Comparison of ENCODE assay signal across 9 mouse cellular contexts in genomic region chr16:25349626-25350025, GRCm38 (mm10).
A peak's percentile ranks its signal among the peaks of the same experiment; 100 is the strongest.
DNase-seq lines count a peak whose midpoint lies in the region; ATAC-seq and TF ChIP-seq lines count a peak whose summit lies in the region.
"Had no signal": no experiment of that assay in that cellular context is flagged by ENCODE, and none has a peak within 500 bp of the region (broad histone marks: within the 10 kb centered on the region; RNA-seq: fewer than 3 reads in every experiment).

No protein-coding gene starts in this region.

- H3K9ac ChIP-seq in intestine, embryonic 16.5 days (ENCODE audit: low read depth, low read length): no peak overlapping the region
- no peak overlapping the region for H3K9ac ChIP-seq in midbrain, embryonic 14.5 days (replicated peaks; ENCODE audit: low read length)
- H3K9ac ChIP-seq in stomach, postnatal 0 days (ENCODE audit: low read length): no peak overlapping the region
- H3K9ac ChIP-seq: lung, embryonic 15.5 days had no signal

- H3K4me3 ChIP-seq in intestine, embryonic 16.5 days (ENCODE audit: low read length): no peak overlapping the region
- H3K4me3 ChIP-seq in midbrain, embryonic 14.5 days (replicated peaks; ENCODE audit: low read depth, low read length): no peak overlapping the region
- H3K4me3 ChIP-seq in stomach, postnatal 0 days (ENCODE audit: low read depth, low read length): no peak overlapping the region
- H3K4me3 ChIP-seq: lung, embryonic 15.5 days had no signal

- H3K36me3 ChIP-seq in intestine, embryonic 16.5 days (ENCODE audit: control insufficient read depth, insufficient read depth, low read length): no peaks in the 10 kb centered on the region
- H3K36me3 ChIP-seq in midbrain, embryonic 14.5 days (ENCODE audit: control insufficient read depth, insufficient read depth, low read length): no peaks in the 10 kb centered on the region
- no peaks in the 10 kb centered on the region for H3K36me3 ChIP-seq in stomach, postnatal 0 days (ENCODE audit: control insufficient read depth, insufficient read depth, low read length)
- H3K36me3 ChIP-seq: lung, embryonic 15.5 days had no signal

- peak; percentile 63 for DNase-seq in CD4-positive, CD25-positive, alpha-beta regulatory T cell, adult 2 months (ENCODE audit: low read depth, low spot score)
- DNase-seq in cerebellum, adult 8-10 months: peak; percentile 33
- DNase-seq in frontal cortex, adult 2 months (ENCODE audit: extremely low spot score in 1 of 2, low spot score in 1 of 2): peak; percentile 69 to 91
- DNase-seq in left cerebral cortex, adult 8-10 months (ENCODE audit: low spot score in 2 of 2): peak; percentile 24 to 46
- DNase-seq in midbrain, embryonic 14.5 days: peak; percentile 85
- DNase-seq in stomach, postnatal 0 days (ENCODE audit: low spot score): peak; percentile 63

- no peak overlapping the region for H3K4me2 ChIP-seq in intestine, embryonic 16.5 days (ENCODE audit: low read depth, low read length)
- H3K4me2 ChIP-seq in midbrain, embryonic 14.5 days (ENCODE audit: low read length): no peak overlapping the region
- no peak overlapping the region for H3K4me2 ChIP-seq in stomach, postnatal 0 days (replicated peaks; ENCODE audit: low read depth)
- H3K4me2 ChIP-seq: lung, embryonic 15.5 days had no signal

- ATAC-seq in CD4-positive, CD25-positive, alpha-beta regulatory T cell, adult 4 months: no peak
- ATAC-seq in intestine, embryonic 16.5 days: peak; percentile 50
- ATAC-seq in midbrain, embryonic 14.5 days (ENCODE audit: low FRiP score, low TSS enrichment): peak; percentile 36; the same call in 1 of the 2 replicates
- ATAC-seq in stomach, postnatal 0 days (ENCODE audit: low FRiP score, low TSS enrichment): 0 out of 2 replicates have a peak, but pooled peaks have one; percentile 54

- H3K4me1 ChIP-seq in intestine, embryonic 16.5 days (ENCODE audit: control insufficient read depth, insufficient read depth, low read length): no peaks in the 10 kb centered on the region
- H3K4me1 ChIP-seq in midbrain, embryonic 14.5 days (ENCODE audit: control insufficient read depth, insufficient read depth, low read length): no peaks in the 10 kb centered on the region
- H3K4me1 ChIP-seq in stomach, postnatal 0 days (replicated peaks; ENCODE audit: control insufficient read depth, insufficient read depth): no peaks in the 10 kb centered on the region
- H3K4me1 ChIP-seq: lung, embryonic 15.5 days had no signal

- no peaks in the 10 kb centered on the region for H3K27me3 ChIP-seq in intestine, embryonic 16.5 days (replicated peaks; ENCODE audit: control insufficient read depth, insufficient read depth, low read length)
- no peaks in the 10 kb centered on the region for H3K27me3 ChIP-seq in midbrain, embryonic 14.5 days (ENCODE audit: control insufficient read depth, insufficient read depth, low read length)
- H3K27me3 ChIP-seq in stomach, postnatal 0 days (ENCODE audit: control insufficient read depth, insufficient read depth, low read length): no peaks in the 10 kb centered on the region
- H3K27me3 ChIP-seq: lung, embryonic 15.5 days had no signal

- TF ChIP-seq EP300 in stomach, postnatal 0 days (optimal IDR thresholded peaks at IDR 0.05): no peak

- WGBS in intestine, embryonic 16.5 days: 11% methylated on average over 3 of the region's 3 CpGs
- 9% methylated on average over 3 of the region's 3 CpGs for WGBS in midbrain, embryonic 14.5 days
- 4% methylated on average over 3 of the region's 3 CpGs for WGBS in stomach, postnatal 0 days

- H3K27ac ChIP-seq in intestine, embryonic 16.5 days (ENCODE audit: low read length): no peak overlapping the region
- H3K27ac ChIP-seq in midbrain, embryonic 14.5 days (replicated peaks; ENCODE audit: low read depth, low read length): no peak overlapping the region
- H3K27ac ChIP-seq in stomach, postnatal 0 days (replicated peaks): no peak overlapping the region
- H3K27ac ChIP-seq: lung, embryonic 15.5 days had no signal

- no peaks in the 10 kb centered on the region for H3K9me3 ChIP-seq in intestine, embryonic 16.5 days (ENCODE audit: control insufficient read depth, low read length)
- H3K9me3 ChIP-seq in midbrain, embryonic 14.5 days (ENCODE audit: control insufficient read depth, low read length): no peaks in the 10 kb centered on the region
- no peaks in the 10 kb centered on the region for H3K9me3 ChIP-seq in stomach, postnatal 0 days (ENCODE audit: control insufficient read depth, low read length)
- H3K9me3 ChIP-seq: lung, embryonic 15.5 days had no signal

- TF ChIP-seq CTCF in stomach, postnatal 0 days (IDR thresholded peaks at IDR 0.05; ENCODE audit: low read depth): peak; percentile 88

Comparison
In these comparisons a context has a peak if more than half of its experiments do, and no peak if none do; other contexts are left out.
1. DNase-seq: peak in every context shown above with its lines; median percentile 85 in midbrain, embryonic 14.5 days; 80 in frontal cortex, adult 2 months; 63 in CD4-positive, CD25-positive, alpha-beta regulatory T cell, adult 2 months; 63 in stomach, postnatal 0 days; 35 in left cerebral cortex, adult 8-10 months; 33 in cerebellum, adult 8-10 months.